Comparison of ENCODE assay signal across 7 mouse cellular contexts in the genomic region with DNA sequence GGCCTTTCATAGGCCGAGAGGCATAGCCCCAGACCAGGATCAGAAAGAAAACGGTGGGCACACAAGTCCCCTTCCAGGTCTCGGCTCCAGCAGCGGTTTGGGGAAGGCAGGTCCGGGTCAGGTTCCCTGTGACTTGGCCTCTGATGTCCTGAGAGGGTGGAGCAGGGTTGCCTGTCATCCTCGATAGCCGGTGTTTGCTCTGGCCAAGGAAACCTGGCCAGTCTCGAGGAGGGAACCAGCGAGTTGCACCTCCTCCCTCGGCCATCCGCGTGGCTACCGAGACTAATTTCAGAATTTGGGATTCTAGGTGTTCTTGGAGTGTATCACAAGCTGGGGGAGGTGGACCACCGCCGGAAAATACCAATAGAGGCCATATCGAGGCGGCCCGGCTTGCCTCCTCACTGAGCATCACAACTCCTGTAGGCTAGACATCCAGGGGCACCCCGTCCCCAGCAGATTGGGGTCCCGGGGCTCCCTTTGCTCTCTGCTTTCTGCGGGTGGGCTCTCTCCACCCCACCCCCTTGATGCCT. TPM values are rescaled to one million over a fixed set of nuclear protein-coding genes. Genes with fewer than 3 reads are reported as not detected.
DNase-seq lines count a peak whose midpoint lies in the region; ATAC-seq and TF ChIP-seq lines count a peak whose summit lies in the region.

No protein-coding gene starts in this region.

- no peaks in the 10 kb centered on the region for H3K79me2 ChIP-seq in myocyte (ENCODE audit: control insufficient read depth, insufficient read depth)

- DNase-seq in 416B (ENCODE audit: low read depth), result peak; percentile 32
- peak; percentile 51 for DNase-seq in CD4-positive helper T cell, adult 2 months (ENCODE audit: low read depth, low spot score)
- no peak for DNase-seq in embryonic facial prominence, embryonic 10.5 days (ENCODE audit: low spot score)
- DNase-seq in heart, postnatal 25 days (ENCODE audit: low spot score), result peak; percentile 36
- DNase-seq in adipocyte (ENCODE audit: low spot score), result no peak

- H3K27ac ChIP-seq in embryonic facial prominence, embryonic 10.5 days (replicated peaks), result peak overlapping the region; percentile 92
- H3K27ac ChIP-seq in limb, embryonic 12.5 days, result peak overlapping the region; percentile 95

- H3K4me2 ChIP-seq in limb, embryonic 12.5 days, result peak overlapping the region; percentile 100
- H3K4me2 ChIP-seq in myocyte (ENCODE audit: low read depth), result peak overlapping the region; percentile 55

- WGBS in embryonic facial prominence, embryonic 10.5 days, result under 1% methylated on average over 21 of the region's 21 CpGs
- WGBS in limb, embryonic 12.5 days, result under 1% methylated on average over 21 of the region's 21 CpGs

- H3K36me3 ChIP-seq in embryonic facial prominence, embryonic 10.5 days (replicated peaks), result peaks cover 24% of the 10 kb centered on the region
- peaks cover 22% of the 10 kb centered on the region for H3K36me3 ChIP-seq in limb, embryonic 12.5 days
- H3K36me3 ChIP-seq in myocyte (ENCODE audit: control insufficient read depth, insufficient read depth), result no peaks in the 10 kb centered on the region

- peaks cover 43% of the 10 kb centered on the region for H3K27me3 ChIP-seq in embryonic facial prominence, embryonic 10.5 days (replicated peaks; ENCODE audit: low read depth, poor library complexity, severe bottlenecking)
- peaks cover 13% of the 10 kb centered on the region; the same call in 1 of the 2 replicates for H3K27me3 ChIP-seq in limb, embryonic 12.5 days
- H3K27me3 ChIP-seq in myocyte (ENCODE audit: control insufficient read depth, insufficient read depth, insufficient read length), result peaks cover 38% of the 10 kb centered on the region

- TF ChIP-seq POLR2A in myocyte (IDR thresholded peaks at IDR 0.05; ENCODE audit: insufficient read length, low read depth), result no peak

- H3K9ac ChIP-seq in limb, embryonic 12.5 days (replicated peaks), result peak overlapping the region; percentile 91

- no peaks in the 10 kb centered on the region for H3K9me3 ChIP-seq in embryonic facial prominence, embryonic 10.5 days
- no peaks in the 10 kb centered on the region for H3K9me3 ChIP-seq in limb, embryonic 12.5 days

- intact Hi-C loops in heart, postnatal 25 days (cut with DNase I), result loop anchor here (2.0 to 5.0 kb wide), 4 partner anchors 31 to 91 kb away; no protein-coding TSS in a partner anchor

- ATAC-seq in limb, embryonic 12.5 days (ENCODE audit: insufficient number of reproducible peaks, insufficient read depth, low FRiP score, low TSS enrichment, low read depth), result no peak

- no peak overlapping the region for H3ac ChIP-seq in myocyte (ENCODE audit: control insufficient read depth, insufficient read length)

- H3K4me1 ChIP-seq in embryonic facial prominence, embryonic 10.5 days, result peaks cover 72% of the 10 kb centered on the region
- peaks cover 64% of the 10 kb centered on the region for H3K4me1 ChIP-seq in limb, embryonic 12.5 days (replicated peaks)

- peak overlapping the region; percentile 85 for H3K4me3 ChIP-seq in embryonic facial prominence, embryonic 10.5 days
- H3K4me3 ChIP-seq in limb, embryonic 12.5 days (replicated peaks), result peak overlapping the region; percentile 75
- peak overlapping the region; percentile 23 for H3K4me3 ChIP-seq in myocyte

TF ChIP-seq in myocyte, 11 proteins besides CTCF, POLR2A, EP300 and RAD21:
- no peak for TF ChIP-seq SRF (IDR thresholded peaks at IDR 0.05; ENCODE audit: control insufficient read depth, insufficient read length, low read depth)
- no peak for TF ChIP-seq CEBPB (IDR thresholded peaks at IDR 0.05; ENCODE audit: insufficient read depth, poor library complexity, severe bottlenecking)
- no peak for TF ChIP-seq MYOD1 (IDR thresholded peaks at IDR 0.05; ENCODE audit: control insufficient read depth in 1 of 3, insufficient read length in 2 of 3, low read depth in 2 of 3)

RNA-seq across cellular contexts. Expression of a gene that starts 1.3 kb away (rescaled TPM):
- 4.9 and 6.2 TPM in 2 replicates for polyA plus RNA-seq in embryonic facial prominence, embryonic 10.5 days (2016; fragmentation: Nextera tagmentation; extraction: Ambion mirVana)
- total RNA-seq in heart, postnatal 25 days (2021), result 10 to 100 TPM; 56.1 to 63.6 TPM
- 13.9 and 14.5 TPM in 2 replicates for polyA plus RNA-seq in limb, embryonic 12.5 days (2016; fragmentation: Nextera tagmentation; extraction: Ambion mirVana)
- 1.1 TPM for polyA plus RNA-seq in myocyte (2012; fragmentation: generic; extraction: Trizol)

Comparison
In these comparisons a context has a peak if more than half of its experiments do, and no peak if none do; other contexts are left out.
1. DNase-seq: peak in 416B (single experiment), CD4-positive helper T cell, adult 2 months (single experiment) and heart, postnatal 25 days (single experiment); none in embryonic facial prominence, embryonic 10.5 days (single experiment) and adipocyte (single experiment).
2. H3K4me3 ChIP-seq: peak in every context shown above with its lines; median percentile 85 in embryonic facial prominence, embryonic 10.5 days; 75 in limb, embryonic 12.5 days; 23 in myocyte.